Mouse (Mus musculus): ENCODE results near the gene H2-Eb1. TPM values are rescaled to one million over a fixed set of nuclear protein-coding genes. Genes with fewer than 3 reads are reported as not detected.

The H2-Eb1 gene
- polyA plus RNA-seq, 1 experiment from 2014 or later = 6.9 TPM

GRCm38 (mm10) chr17:34293533-34293932 lies 12.1 kb upstream of the H2-Eb1 start:
- Histone ChIP-seq H3K36me3 (no peaks in the 10 kb centered on the region), H3K4me3 (replicated peaks) (no peak overlapping the region), H3K4me2 (replicated peaks) (no peak overlapping the region), H3K27ac (no peak overlapping the region), H3K27me3 (replicated peaks) (no peaks in the 10 kb centered on the region), H3K4me1 (replicated peaks) (no peaks in the 10 kb centered on the region), H3K9ac (no peak overlapping the region), H3K9me3 (no peaks in the 10 kb centered on the region)
- no peak for ATAC-seq
- 45% methylated on average over 2 of the region's 2 CpGs for whole genome bisulfite sequencing

DNA sequence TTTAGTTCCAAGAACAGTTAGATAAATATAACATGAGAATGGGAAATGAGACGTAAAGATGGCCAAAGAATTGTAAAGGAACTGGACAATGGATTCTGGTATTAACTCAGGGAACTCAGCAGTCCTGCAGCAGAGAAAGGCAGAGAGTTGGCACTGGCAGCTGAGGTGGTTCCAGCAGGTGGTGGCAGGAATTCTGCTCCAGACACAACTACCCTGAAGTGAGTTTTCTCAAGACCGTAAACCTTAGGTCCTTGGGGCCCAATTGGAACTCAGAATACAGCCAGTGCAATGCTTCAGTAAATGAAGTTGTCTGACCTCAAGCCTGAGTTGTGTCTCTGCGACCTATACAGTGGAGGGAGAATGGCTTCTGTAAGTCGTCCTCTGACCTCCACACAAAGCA lies 11.4 kb upstream of the H2-Eb1 start:
- H3K4me1 ChIP-seq (replicated peaks) = no peaks in the 10 kb centered on the region
- no peaks in the 10 kb centered on the region for H3K9me3 ChIP-seq
- no peaks in the 10 kb centered on the region for H3K27me3 ChIP-seq (replicated peaks)
- ATAC-seq = no peak
- WGBS = 56% methylated on average over 4 of the region's 4 CpGs
- no peak overlapping the region for H3K4me3 ChIP-seq (replicated peaks)
- no peaks in the 10 kb centered on the region for H3K36me3 ChIP-seq
- no peak overlapping the region for H3K9ac ChIP-seq
- no peak overlapping the region for H3K27ac ChIP-seq
- H3K4me2 ChIP-seq (replicated peaks) = no peak overlapping the region

- no peaks in the 10 kb centered on the region for H3K36me3 ChIP-seq
- H3K4me2 ChIP-seq (replicated peaks) = no peak overlapping the region
- H3K9ac ChIP-seq = no peak overlapping the region
- no peaks in the 10 kb centered on the region for H3K4me1 ChIP-seq (replicated peaks)
- H3K27ac ChIP-seq = no peak overlapping the region
- no peaks in the 10 kb centered on the region for H3K27me3 ChIP-seq (replicated peaks)
- H3K4me3 ChIP-seq (replicated peaks) = no peak overlapping the region
- H3K9me3 ChIP-seq = no peaks in the 10 kb centered on the region
- no peak for ATAC-seq
Measured at GRCm38 (mm10) chr17:34295307-34295706, 10.4 kb upstream of the H2-Eb1 start.

DNA sequence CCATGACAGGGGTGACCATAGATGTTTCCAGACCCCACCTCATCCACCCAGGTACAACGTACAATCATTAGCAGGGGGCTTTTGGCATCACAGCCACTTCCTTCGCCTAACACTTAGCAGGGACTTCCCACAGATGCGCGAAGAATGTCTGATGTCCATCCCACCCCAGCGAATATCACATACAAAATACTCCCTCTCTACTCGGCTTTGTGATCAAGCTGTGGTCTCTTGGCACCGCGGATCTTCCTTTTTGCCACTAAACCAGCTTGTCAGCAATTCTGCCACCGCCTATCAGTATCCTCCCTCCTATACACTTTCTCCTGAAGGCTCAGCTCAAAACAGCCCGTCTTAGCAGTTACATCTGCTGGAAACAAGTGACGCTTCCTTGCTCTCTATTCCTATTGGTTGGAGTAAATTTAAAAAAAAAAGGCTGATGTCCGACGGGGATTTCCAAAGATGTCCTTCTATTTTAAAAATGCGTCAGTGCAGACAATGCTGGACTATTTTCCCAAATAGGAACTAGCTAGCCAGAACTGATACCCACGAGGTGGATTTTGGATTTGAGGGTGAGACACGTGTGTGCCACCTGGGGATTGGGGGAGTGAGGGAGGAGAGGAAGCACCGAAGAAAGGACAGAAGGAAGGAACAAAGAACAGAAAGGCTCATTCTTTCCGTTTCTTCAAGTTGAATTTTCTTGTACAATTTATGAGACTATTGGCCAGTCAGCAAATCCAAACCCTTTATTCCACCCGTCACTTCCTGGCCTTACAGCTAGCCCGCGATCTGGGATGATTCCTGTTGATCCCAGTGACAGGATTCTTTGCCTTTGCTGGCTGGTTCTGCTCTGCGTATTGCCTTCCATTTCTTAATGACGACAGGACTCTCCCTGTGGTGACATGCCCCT lies 9.5 kb upstream of the H2-Eb1 start:
- H3K36me3 ChIP-seq = no peaks in the 10 kb centered on the region
- H3K9me3 ChIP-seq = no peaks in the 10 kb centered on the region
- 0 out of 2 replicates have a peak overlapping the region, but pooled peaks have one; percentile 13 for H3K4me3 ChIP-seq (replicated peaks)
- peak; percentile 60; the same call in 1 of the 2 replicates for ATAC-seq
- peak overlapping the region; percentile 56 for H3K4me2 ChIP-seq (replicated peaks)
- H3K4me1 ChIP-seq (replicated peaks) = no peaks in the 10 kb centered on the region
- WGBS = 22% methylated on average over 23 of the region's 23 CpGs
- no peak overlapping the region for H3K27ac ChIP-seq
- H3K27me3 ChIP-seq (replicated peaks) = no peaks in the 10 kb centered on the region
- H3K9ac ChIP-seq = no peak overlapping the region

DNA sequence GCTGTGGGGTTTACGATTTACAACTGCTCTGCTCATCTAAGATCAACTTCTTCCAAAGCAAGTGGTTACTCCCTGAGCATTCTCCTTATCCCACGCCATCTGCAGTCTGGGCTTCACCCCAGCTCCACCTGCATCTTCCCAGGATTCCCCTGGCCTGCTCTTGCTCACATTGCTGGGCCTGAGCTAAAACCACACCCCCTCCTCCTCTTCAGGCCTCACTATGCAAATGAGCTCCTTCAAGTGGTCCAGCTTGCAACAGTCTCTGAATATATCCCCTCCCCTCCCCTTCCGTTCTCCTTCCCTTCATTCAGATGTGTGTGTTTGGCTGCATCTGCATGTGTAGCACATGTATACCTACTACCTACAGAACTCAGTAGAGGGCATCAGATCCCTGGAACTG lies 6.3 kb upstream of the H2-Eb1 start:
- H3K27me3 ChIP-seq (replicated peaks) = no peaks in the 10 kb centered on the region
- ATAC-seq = no peak
- no peak overlapping the region for H3K4me3 ChIP-seq (replicated peaks)
- H3K9me3 ChIP-seq = no peaks in the 10 kb centered on the region
- no peak overlapping the region for H3K27ac ChIP-seq
- no peaks in the 10 kb centered on the region for H3K4me1 ChIP-seq (replicated peaks)
- H3K9ac ChIP-seq = no peak overlapping the region
- 62% methylated on average over 3 of the region's 3 CpGs for WGBS
- H3K4me2 ChIP-seq (replicated peaks) = no peak overlapping the region
- no peaks in the 10 kb centered on the region for H3K36me3 ChIP-seq

GRCm38 (mm10) chr17:34300071-34300470 lies 5.6 kb upstream of the H2-Eb1 start:
- H3K4me3 ChIP-seq (replicated peaks) = no peak overlapping the region
- no peaks in the 10 kb centered on the region for H3K4me1 ChIP-seq (replicated peaks)
- H3K36me3 ChIP-seq = no peaks in the 10 kb centered on the region
- H3K9ac ChIP-seq = no peak overlapping the region
- no peak overlapping the region for H3K27ac ChIP-seq
- ATAC-seq = no peak
- H3K27me3 ChIP-seq (replicated peaks) = no peaks in the 10 kb centered on the region
- H3K9me3 ChIP-seq = no peaks in the 10 kb centered on the region
- 79% methylated on average over 8 of the region's 8 CpGs for WGBS
- H3K4me2 ChIP-seq (replicated peaks) = no peak overlapping the region

DNA sequence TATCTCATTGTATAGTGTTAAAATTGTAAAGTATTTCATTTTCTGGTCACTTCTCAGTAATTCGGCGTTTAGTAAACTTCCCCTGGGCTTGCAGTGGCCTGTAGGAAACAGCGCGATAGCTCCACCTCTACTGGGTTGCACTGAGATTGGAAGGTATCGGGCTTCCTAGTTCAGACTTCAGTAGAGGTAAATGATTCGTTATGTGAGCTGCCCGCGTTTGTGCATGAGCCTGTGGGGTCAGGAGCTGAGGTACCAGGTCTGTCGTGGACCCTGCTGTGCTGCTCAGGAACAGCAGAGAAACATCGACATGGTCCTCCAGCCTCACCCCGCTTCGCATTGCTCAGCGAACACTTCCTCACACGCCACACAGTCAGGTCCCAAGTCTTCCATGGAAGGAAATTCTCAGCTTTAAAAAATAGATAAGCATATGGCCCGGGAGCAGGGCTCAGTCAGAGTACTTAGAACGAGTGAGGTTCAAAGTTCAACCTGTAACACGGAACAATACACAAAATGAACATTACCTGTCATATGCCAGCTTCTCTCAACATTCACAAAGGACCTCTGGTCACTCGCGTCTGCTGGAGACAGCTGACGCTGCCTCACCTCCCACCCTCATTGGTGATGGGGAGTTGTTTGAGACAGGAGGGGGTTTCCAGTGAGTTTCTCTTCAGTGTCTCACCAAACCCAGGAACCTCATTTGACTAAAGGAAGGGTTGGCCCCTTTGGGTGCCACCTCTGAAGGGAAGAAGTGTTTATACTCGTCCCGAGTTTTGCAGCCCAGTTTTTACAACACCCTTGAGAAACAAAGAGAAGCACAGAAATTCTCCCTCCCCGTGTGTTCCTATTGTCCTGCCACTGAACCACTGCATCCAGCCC lies 4.7 kb upstream of the H2-Eb1 start:
- H3K4me1 ChIP-seq (replicated peaks) = no peaks in the 10 kb centered on the region
- WGBS = 67% methylated on average over 23 of the region's 23 CpGs
- H3K9me3 ChIP-seq = no peaks in the 10 kb centered on the region
- H3K36me3 ChIP-seq = no peaks in the 10 kb centered on the region
- peak overlapping the region; percentile 17 for H3K4me2 ChIP-seq (replicated peaks)
- H3K4me3 ChIP-seq (replicated peaks) = no peak overlapping the region
- H3K27me3 ChIP-seq (replicated peaks) = no peaks in the 10 kb centered on the region
- peak; percentile 81 for ATAC-seq
- H3K9ac ChIP-seq = no peak overlapping the region
- peak overlapping the region; percentile 33 for H3K27ac ChIP-seq

GRCm38 (mm10) chr17:34301670-34302190 lies 3.9 kb upstream of the H2-Eb1 start:
- Histone ChIP-seq H3K9ac (no peak overlapping the region), H3K9me3 (no peaks in the 10 kb centered on the region), H3K27ac (no peak overlapping the region), H3K4me3 (replicated peaks) (no peak overlapping the region), H3K4me1 (replicated peaks) (no peaks in the 10 kb centered on the region), H3K36me3 (no peaks in the 10 kb centered on the region), H3K27me3 (replicated peaks) (no peaks in the 10 kb centered on the region), H3K4me2 (replicated peaks) (no peak overlapping the region)
- no peak for ATAC-seq
- 81% methylated on average over 4 of the region's 4 CpGs for WGBS

DNA sequence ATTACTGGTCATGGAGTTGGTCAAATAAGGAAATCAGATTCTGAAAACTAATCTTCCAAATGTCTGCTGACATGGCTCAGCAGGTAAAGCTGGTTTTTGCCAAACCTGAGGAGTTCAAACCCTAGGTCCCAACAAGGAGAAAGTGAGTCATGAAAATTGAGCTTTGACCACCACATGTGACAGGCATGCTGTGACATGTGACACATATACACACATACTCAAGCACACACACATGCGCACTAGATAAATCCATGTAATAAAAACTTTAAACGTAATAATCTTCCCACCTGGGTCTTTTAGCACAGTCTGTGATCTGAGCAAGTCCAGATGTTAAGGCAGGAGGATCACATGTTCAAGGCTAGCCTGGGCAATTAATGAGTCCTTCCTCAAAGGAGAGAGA lies 1.9 kb upstream of the H2-Eb1 start:
- Histone ChIP-seq H3K9ac (no peak overlapping the region), H3K4me3 (replicated peaks) (no peak overlapping the region), H3K4me2 (replicated peaks) (no peak overlapping the region), H3K9me3 (no peaks in the 10 kb centered on the region), H3K27ac (no peak overlapping the region), H3K27me3 (replicated peaks) (no peaks in the 10 kb centered on the region), H3K4me1 (replicated peaks) (no peaks in the 10 kb centered on the region), H3K36me3 (no peaks in the 10 kb centered on the region)
- WGBS = 82% methylated on average over 2 of the region's 2 CpGs
- ATAC-seq = no peak

GRCm38 (mm10) chr17:34304751-34305150 lies 916 bp upstream of the H2-Eb1 start:
- no peak overlapping the region for H3K27ac ChIP-seq
- WGBS = 17% methylated on average over 4 of the region's 4 CpGs
- no peaks in the 10 kb centered on the region for H3K27me3 ChIP-seq (replicated peaks)
- no peak overlapping the region for H3K4me3 ChIP-seq (replicated peaks)
- H3K9me3 ChIP-seq = no peaks in the 10 kb centered on the region
- no peak for ATAC-seq
- no peak overlapping the region for H3K9ac ChIP-seq
- 0 out of 2 replicates have a peak, but pooled peaks cover 2% of the 10 kb centered on the region for H3K4me1 ChIP-seq (replicated peaks)
- no peaks in the 10 kb centered on the region for H3K36me3 ChIP-seq
- no peak overlapping the region for H3K4me2 ChIP-seq (replicated peaks)

DNA sequence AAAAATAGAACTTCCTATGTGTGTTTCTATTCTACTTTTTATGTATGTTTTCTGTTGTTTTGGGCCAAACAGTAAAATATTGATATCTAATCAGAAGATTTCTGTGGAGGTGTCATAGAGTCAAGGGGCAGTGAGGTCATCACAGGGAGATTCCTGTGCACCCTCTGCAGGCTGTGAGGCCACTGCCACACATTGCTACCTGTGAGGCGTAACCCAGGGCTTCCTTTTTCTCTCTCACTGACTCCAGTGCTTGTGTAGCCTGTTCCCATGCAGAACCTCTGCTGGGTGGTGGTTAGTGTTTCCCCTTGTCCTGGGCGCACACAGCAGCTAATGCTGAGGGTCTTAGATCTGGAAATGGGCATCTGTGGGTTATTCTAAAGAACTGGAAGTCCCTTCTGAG lies 740 bp downstream of the H2-Eb1 start:
- 90% methylated on average over 2 of the region's 2 CpGs for WGBS
- H3K4me2 ChIP-seq (replicated peaks) = no peak overlapping the region
- H3K9ac ChIP-seq = no peak overlapping the region
- H3K4me3 ChIP-seq (replicated peaks) = no peak overlapping the region
- no peaks in the 10 kb centered on the region for H3K36me3 ChIP-seq
- 0 out of 2 replicates have a peak, but pooled peaks cover 2% of the 10 kb centered on the region for H3K4me1 ChIP-seq (replicated peaks)
- no peak for ATAC-seq
- H3K9me3 ChIP-seq = no peaks in the 10 kb centered on the region
- H3K27me3 ChIP-seq (replicated peaks) = no peaks in the 10 kb centered on the region
- H3K27ac ChIP-seq = no peak overlapping the region

GRCm38 (mm10) chr17:34307216-34307615 lies 1.5 kb downstream of the H2-Eb1 start:
- Histone ChIP-seq H3K4me1 (replicated peaks) (0 out of 2 replicates have a peak, but pooled peaks cover 2% of the 10 kb centered on the region), H3K9ac (no peak overlapping the region), H3K27me3 (replicated peaks) (no peaks in the 10 kb centered on the region), H3K9me3 (no peaks in the 10 kb centered on the region), H3K4me3 (replicated peaks) (no peak overlapping the region), H3K4me2 (replicated peaks) (no peak overlapping the region), H3K27ac (no peak overlapping the region), H3K36me3 (no peaks in the 10 kb centered on the region)
- no peak for ATAC-seq

Measured in intestine, embryonic 15.5 days (tissue).